Mouse (Mus musculus): ENCODE data around the gene Cnnm3.

Gene Cnnm3

GRCm38 (mm10) chr1:36497312-36497711 is 14.4 kb upstream of the Cnnm3 start:
- no peak for DNase-seq (ENCODE audit: low spot score)

- peak; percentile 89 for DNase-seq (ENCODE audit: low spot score)
Observed at GRCm38 (mm10) chr1:36501261-36501660, 10.4 kb upstream of the Cnnm3 start.

DNA sequence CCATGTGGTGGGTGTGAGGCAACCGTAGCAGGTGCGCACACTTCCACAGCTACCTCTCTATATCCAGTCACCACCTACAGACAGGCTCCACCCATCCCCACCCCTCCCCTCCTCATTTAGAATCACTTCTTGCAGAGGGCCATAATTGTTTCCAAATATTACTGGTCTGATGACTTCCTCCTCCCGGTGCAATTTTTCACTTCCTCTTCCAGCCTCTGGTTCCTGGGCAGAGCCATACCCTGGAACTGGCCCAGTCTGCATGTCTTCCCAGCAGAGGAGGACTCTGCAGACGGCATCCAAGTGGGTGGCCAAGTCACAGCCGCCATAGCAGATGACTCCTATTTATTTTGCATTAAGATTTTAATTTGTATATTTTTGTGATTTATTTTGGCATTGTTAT is 3.4 kb upstream of the Cnnm3 start:
- DNase-seq (ENCODE audit: low spot score), result no peak

DNA sequence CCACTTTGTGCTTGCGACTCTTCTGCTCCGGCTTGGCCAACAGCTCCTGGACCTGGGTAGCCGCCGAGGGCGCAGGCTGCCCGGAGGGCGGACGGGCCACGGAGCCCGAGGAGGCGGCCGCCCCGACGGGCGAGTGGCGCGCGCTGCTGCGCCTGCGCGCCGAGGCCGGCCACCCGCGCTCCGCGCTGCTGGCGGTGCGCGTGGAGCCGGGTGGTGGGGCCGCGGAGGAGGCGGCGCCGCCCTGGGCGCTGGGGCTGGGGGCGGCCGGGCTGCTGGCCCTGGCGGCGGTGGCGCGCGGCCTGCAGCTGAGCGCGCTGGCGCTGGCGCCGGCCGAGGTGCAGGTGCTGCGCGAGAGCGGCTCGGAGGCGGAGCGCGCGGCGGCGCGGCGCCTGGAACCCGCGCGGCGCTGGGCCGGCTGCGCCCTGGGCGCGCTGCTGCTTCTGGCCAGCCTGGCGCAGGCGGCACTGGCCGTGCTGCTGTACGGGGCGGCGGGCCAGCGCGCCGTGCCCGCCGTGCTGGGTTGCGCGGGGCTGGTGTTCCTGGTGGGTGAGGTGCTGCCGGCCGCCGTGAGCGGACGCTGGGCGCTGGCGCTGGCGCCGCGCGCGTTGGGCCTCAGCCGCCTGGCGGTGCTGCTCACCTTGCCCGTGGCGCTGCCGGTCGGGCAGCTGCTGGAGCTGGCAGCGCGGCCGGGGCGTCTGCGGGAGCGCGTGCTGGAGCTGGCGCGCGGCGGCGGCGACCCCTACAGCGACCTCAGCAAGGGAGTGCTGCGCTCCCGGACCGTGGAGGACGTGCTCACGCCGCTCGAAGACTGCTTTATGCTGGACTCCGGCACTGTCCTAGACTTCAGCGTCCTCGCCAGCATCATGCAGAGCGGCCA is 660 bp downstream of the Cnnm3 start:
- peak; percentile 57 for DNase-seq (ENCODE audit: low spot score)

DNA sequence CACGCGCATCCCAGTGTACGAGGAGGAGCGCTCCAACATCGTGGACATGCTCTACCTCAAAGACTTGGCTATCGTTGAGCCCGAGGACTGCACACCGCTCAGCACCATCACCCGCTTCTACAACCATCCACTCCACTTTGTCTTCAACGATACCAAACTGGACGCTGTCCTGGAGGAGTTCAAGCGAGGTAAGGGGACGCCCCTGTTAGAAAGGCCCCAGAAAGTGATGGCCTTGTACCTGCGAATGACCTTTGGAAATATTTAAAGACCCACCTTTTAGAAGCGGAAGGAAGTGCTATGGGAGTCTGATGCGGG is 1.3 kb downstream of the Cnnm3 start:
- no peak for DNase-seq (ENCODE audit: low spot score)

DNA sequence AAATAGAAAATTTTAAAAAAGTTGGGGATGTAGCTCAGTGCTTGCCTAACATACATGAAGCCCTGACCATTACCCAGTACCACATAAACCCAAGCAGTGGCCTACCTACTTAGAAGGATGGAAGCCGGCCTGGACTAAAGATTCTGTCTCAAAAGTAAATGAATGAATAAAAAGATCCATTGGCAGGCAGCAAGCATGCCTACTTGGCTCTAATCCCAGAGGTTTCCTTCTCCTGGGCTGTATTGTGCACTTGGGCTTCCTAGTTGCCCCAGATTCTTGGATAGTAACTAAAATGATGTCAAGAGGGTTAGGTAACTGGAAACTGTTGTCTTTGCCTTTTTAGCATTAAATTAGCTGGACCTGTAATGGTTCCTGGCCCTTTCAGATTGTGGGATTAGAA is 1.6 kb downstream of the Cnnm3 start:
- no peak for DNase-seq (ENCODE audit: low spot score)

DNA sequence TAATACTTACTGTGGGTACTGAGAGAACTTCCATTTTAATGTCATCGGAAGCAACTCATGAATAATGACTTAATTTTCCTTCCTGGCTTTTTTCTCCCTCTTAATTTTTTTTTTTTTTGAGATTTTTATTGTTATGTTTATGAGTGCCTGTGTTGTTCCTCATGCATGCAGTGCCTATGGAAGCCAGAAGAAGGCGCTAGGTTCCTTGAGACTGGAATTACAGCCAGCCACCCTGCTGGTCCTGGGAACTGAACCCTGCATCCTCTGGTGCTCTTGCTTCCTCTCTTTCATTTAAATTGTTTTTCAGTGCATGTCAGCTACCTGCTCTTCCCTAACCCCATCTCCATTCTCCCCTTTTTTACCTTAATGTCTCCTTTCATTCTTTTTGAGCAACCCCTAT is 2.1 kb downstream of the Cnnm3 start:
- peak; percentile 72 for DNase-seq (ENCODE audit: low spot score)

DNA sequence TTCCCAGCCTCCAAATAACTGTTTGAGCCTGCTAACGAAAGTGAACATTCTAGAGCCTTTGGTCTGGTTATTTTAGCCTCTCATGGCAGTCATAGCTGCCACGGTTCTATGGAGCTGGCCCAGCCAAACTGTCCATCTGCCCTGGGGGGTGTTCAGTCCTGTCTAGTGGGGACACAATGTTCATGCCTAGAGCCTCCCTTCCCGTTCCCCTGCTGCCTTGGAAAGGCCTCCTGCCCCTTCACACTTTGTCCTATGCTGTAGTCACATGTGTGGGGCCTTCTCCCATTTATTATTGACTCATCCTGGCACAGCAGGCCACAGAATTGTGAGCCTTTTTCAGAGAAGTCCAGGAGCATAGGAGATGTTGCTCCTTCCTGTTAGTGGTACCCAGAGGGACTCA is 6.6 kb downstream of the Cnnm3 start:
- DNase-seq (ENCODE audit: low spot score), result no peak

GRCm38 (mm10) chr1:36519626-36520025 is 8.0 kb downstream of the Cnnm3 start:
- no peak for DNase-seq (ENCODE audit: low spot score)

- DNase-seq (ENCODE audit: low spot score), result no peak
Observed at GRCm38 (mm10) chr1:36522210-36522609, 10.5 kb downstream of the Cnnm3 start.

DNA sequence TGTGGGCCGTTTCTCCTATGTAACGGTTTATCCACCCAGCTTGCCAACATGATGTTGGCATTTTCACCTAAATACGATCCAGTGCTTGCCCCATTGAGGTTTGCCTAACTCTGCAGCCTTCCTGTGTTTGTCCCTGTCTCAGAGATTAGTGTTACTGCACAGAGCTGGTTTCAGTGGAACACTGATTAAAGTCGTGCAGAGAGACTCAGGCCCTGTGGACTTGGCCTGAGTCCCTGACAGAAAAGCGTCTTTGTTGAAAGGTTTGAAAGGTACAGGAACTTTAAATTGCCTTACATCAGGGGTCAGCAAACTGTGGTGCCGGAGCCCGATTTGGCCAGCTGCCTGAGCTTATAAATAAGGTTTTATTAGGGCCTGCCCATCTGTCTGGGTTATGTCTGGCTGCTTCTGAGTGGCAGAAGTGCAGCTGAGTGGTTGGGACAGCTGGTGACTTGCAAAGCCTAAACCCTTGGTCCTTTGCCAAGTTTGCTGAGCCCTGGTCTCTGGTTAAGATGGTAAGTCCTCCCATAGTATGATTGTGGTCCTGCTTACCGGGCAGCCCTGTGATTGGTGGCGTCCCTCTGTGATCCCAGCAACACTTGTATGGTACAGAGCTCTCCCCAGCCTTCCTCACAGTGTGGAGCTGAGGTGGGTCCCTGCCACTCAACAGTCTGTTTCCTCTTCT is 11.8 kb downstream of the Cnnm3 start:
- no peak for DNase-seq (ENCODE audit: low spot score)

DNA sequence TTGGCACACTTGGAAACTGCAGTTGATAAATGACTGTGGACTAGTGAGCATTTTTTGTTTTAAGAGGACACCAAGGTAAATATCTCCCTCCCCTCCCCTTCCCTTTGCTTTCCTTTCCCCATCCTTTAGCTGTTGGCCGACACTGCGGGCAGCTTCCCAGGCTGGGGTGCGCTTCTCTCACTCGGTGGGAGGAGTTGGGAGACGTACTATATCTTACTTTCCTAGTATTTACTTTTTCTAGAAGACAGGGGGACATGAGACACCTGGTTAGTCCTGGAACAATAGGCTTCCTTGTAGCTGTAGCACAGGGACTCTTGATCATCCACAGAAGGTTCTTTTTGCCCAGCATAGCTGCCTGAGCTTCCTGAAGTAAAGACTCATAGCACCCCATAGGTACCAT is 12.4 kb downstream of the Cnnm3 start:
- no peak for DNase-seq (ENCODE audit: low spot score)

DNA sequence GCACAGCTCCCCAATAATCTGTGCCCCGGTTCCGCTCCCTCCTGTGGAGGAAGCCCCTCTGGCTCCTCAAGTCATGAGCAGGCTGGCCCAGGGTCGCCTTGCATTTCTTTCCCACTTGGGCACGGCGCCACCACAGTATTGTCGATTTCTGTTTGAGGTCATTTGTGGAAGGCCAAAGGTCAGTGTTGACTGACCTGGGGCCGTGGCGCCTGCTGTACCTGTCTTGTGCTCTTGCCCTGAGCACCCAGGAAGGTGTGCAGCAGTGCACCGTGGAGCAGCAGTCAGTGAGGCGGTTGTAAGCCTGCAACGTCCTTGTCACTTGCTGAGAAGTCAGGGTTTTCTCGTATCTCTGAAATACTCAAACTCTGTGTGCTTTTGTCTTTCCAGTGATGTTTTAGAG is 14.1 kb downstream of the Cnnm3 start:
- no peak for DNase-seq (ENCODE audit: low spot score)

DNA sequence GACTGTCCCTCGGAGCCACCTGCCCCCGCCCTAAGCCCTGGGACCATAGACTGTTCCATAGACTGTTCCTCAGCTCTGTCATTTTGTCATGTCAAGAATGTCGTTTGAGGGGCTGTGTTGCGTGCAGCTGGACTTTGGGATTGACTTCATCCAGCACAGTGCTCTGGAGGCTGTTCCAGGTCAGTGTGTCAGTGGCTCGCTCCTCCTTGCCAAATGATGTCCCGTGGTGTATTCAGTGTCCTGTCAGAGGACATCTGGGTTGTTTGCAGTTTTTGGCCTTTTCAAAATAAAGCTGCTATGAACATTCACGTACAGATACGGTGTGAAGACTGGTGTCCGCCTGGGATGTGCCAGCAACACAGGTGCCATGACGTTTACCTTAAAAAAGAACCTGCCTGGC is 15.2 kb downstream of the Cnnm3 start:
- no peak for DNase-seq (ENCODE audit: low spot score)

DNA sequence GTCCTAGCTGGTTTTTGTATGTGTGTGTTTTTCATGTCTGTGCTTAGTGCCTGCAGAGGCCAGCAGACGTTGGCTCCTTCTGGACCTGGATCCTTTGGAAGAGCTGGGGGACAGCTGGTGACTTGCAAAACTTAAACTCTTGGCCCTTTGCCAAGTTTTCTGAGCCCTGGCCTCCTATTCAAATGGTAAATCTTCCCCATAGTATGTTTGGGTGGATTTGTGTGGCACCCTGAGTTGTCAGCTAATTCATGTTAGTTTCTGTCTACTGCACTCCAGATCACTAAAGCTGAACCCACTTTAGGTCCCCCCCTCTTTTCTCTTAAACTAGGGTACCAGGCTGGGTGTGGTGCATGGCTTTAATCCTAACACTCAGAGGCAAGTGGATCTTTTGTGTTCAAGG is 16.7 kb downstream of the Cnnm3 start:
- no peak for DNase-seq (ENCODE audit: low spot score)

DNA sequence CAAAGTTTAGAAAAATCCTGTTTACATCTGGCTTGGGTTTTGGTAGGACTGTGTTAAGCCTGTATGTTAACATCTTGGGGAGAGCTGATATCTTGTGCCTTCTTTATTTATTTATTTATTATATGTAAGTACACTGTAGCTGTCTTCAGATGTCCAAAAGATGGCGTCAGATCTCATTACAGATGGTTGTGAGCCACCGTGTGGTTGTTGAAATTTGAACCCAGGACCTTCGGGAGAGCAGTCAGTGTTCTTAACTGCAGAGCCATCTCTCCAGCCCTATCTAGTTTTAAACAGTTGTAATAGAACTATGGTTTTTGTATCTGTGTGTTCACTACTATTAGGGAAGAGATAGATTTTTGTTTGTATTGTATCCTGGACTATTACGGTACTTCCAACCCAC is 17.6 kb downstream of the Cnnm3 start:
- no peak for DNase-seq (ENCODE audit: low spot score)

- DNase-seq (ENCODE audit: low spot score), result no peak
Observed at GRCm38 (mm10) chr1:36529875-36530274, 18.2 kb downstream of the Cnnm3 start.

GRCm38 (mm10) chr1:36530485-36530884 is 18.8 kb downstream of the Cnnm3 start:
- no peak for DNase-seq (ENCODE audit: low spot score)

- DNase-seq (ENCODE audit: low spot score), result no peak
Observed at GRCm38 (mm10) chr1:36530962-36531361, 19.3 kb downstream of the Cnnm3 start.

DNA sequence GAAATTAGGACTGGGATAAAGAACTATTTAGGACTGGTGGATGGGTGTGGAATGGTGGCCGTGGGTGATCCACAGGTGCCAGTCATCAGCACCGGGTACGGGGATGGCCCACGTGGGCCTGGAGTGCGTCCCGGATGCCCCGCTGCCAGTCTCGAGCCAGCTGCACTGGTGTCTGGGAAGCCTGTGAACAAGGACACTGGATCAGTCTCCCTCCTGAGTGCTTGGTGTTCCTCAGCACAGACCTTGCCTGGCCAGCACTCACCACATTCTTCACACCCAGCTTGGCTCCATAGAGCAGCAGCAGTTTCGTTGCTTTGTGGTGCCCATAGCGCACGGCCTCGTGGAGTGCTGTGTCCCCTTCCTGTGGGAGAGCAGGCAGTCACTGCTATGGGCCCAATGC is 19.8 kb downstream of the Cnnm3 start:
- no peak for DNase-seq (ENCODE audit: low spot score)

GRCm38 (mm10) chr1:36533546-36533945 is 21.9 kb downstream of the Cnnm3 start:
- DNase-seq (ENCODE audit: low spot score), result no peak

DNA sequence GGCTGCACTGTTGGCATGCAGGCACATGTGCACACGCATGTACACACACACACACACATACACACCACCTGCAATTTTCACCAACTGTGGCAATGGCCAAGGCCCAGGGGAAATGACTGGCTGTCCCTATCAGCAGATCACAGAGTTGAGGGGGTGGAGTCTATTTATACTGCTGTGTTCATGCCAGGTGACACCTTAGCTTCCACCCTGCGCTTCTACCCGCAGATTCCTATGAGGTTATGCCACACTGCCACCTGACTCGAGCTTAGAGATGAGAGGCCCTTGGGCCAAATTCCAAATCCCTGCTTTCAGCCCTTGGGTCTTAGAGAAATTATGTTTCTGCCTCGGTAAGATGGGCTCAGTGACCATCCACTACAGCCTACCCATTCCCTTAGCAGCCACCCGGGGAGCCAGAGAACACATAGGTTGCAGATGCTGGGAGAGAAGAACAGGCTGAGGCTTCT is 23.0 kb downstream of the Cnnm3 start:
- DNase-seq (ENCODE audit: low spot score), result no peak

GRCm38 (mm10) chr1:36535477-36536396 is 24.1 kb downstream of the Cnnm3 start:
- no peak for DNase-seq (ENCODE audit: low spot score)
